Mouse (Mus musculus) spleen, postnatal 4 days (tissue): ENCODE measurements around the gene Galnt17.

Source experiments
- DNase-seq, 2 experiments: peaks; one replicate each; pipeline ENCODE4 v3.0.0; 2022; ENCODE audit warnings: low spot score in 2 of 2

Gene Galnt17

GRCm38 (mm10) chr5:131022396-131022993 is 285.8 kb downstream of the Galnt17 start:
- DNase-seq: no peak

- DNase-seq: no peak
These were observed 287.4 kb downstream of the Galnt17 start for GRCm38 (mm10) chr5:131020936-131021335.

GRCm38 (mm10) chr5:131019346-131019965 is 288.8 kb downstream of the Galnt17 start:
- no peak for DNase-seq

- no peak for DNase-seq
These were observed 292.2 kb downstream of the Galnt17 start for GRCm38 (mm10) chr5:131016066-131016465.

GRCm38 (mm10) chr5:131015341-131015740 is 293.0 kb downstream of the Galnt17 start:
- DNase-seq: no peak

- DNase-seq: no peak
These were observed 294.5 kb downstream of the Galnt17 start for GRCm38 (mm10) chr5:131013816-131014215.

GRCm38 (mm10) chr5:131013101-131013500 is 295.2 kb downstream of the Galnt17 start:
- no peak for DNase-seq

- no peak for DNase-seq
These were observed 298.8 kb downstream of the Galnt17 start for GRCm38 (mm10) chr5:131009510-131009909.

GRCm38 (mm10) chr5:131008507-131008906 is 299.8 kb downstream of the Galnt17 start:
- DNase-seq: no peak

- no peak for DNase-seq
These were observed 300.3 kb downstream of the Galnt17 start for GRCm38 (mm10) chr5:131007871-131008505.

- DNase-seq: no peak
These were observed 301.1 kb downstream of the Galnt17 start for GRCm38 (mm10) chr5:131007198-131007597.

- DNase-seq: no peak
These were observed 301.8 kb downstream of the Galnt17 start for GRCm38 (mm10) chr5:131006524-131006923.

- no peak for DNase-seq
These were observed 307.7 kb downstream of the Galnt17 start for GRCm38 (mm10) chr5:131000572-131000971.

GRCm38 (mm10) chr5:130979321-130979720 is 329.0 kb downstream of the Galnt17 start:
- DNase-seq: no peak

- DNase-seq: no peak
These were observed 329.4 kb downstream of the Galnt17 start for GRCm38 (mm10) chr5:130978871-130979270.

- no peak for DNase-seq
These were observed 330.3 kb downstream of the Galnt17 start for GRCm38 (mm10) chr5:130977999-130978398.

GRCm38 (mm10) chr5:130952361-130952760 is 355.9 kb downstream of the Galnt17 start:
- no peak for DNase-seq

- DNase-seq: no peak
These were observed 357.4 kb downstream of the Galnt17 start for GRCm38 (mm10) chr5:130950894-130951400.

GRCm38 (mm10) chr5:130950421-130950820 is 357.9 kb downstream of the Galnt17 start:
- DNase-seq: no peak

GRCm38 (mm10) chr5:130949710-130950109 is 358.6 kb downstream of the Galnt17 start:
- DNase-seq: no peak

- no peak for DNase-seq
These were observed 369.2 kb downstream of the Galnt17 start for GRCm38 (mm10) chr5:130938911-130939608.

GRCm38 (mm10) chr5:130938274-130938741 is 370.0 kb downstream of the Galnt17 start:
- no peak for DNase-seq
